Mouse (Mus musculus) c-Kit-negative CD71-positive TER-119-positive erythroid progenitor cells, embryonic 14.5 days (primary cell): Measurements from ENCODE around the gene Serac1.

Source experiments
- DNase-seq: peaks from one replicate; pipeline ENCODE4 v3.0.0-alpha.2; 2013; ENCODE audit warnings: low read depth, low spot score

Gene Serac1

DNA sequence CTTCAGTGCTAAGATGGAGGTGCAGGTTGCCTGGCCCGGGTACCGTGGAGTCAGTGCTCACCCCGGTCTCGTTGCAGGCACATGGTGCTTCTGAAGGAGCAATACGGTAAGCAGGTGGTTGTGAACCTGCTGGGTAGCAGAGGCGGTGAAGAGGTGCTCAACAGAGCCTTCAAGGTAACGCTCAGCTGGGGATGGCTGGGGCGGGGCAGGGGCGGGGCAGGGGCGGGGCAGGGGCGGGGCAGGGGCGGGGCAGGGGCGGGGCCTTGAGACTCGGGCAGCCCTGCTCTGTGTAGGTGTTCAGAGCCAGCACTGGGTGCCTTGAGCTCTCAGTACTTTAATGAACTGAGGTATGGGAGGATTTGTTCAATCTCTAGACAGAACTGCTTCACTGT, 74.3 kb downstream of the Serac1 start:
- no peak for DNase-seq

- DNase-seq, result no peak
Measured at GRCm38 (mm10) chr17:6003661-6004060, 75.9 kb downstream of the Serac1 start.

DNA sequence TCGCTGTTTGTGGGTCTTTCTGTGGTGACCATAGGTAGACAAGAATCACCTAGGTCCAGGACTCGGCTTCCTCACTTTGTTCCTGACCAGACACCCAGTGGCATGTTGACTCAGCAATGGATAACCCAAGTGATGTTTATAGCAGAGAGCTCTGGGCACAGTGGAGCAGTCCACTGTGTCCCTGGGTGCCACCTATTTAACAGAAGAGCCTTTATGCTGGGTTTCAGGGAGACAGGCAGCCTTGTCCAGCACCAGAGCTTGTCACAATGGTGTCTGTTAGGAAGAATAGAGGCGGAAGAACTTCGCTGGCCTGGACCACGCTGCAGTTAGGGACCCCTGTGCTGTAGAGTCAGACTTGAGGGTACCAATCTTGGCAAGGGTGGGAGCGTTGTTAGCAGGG, 77.0 kb downstream of the Serac1 start:
- DNase-seq, result no peak

GRCm38 (mm10) chr17:6001836-6002235, 77.7 kb downstream of the Serac1 start:
- no peak for DNase-seq

DNA sequence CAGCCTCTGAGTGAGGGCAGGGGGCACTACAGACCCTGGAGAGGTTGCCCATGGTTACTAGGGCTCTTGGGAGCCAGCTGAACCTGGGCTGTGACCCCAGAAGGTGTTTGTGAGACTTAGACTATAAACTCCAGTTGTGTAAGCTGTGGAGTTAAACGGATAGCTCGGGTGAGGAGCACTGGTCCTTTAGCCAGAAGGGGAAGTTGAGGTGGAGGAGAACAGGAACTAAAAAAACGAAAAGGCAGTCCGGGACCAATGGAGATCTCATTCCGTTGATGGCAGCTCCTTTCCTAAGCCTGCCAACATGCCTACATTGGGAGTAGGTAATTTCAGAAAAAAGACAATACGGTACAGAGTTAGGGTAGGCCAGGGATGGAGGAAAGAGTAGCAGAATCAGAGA, 78.2 kb downstream of the Serac1 start:
- DNase-seq, result no peak

- no peak for DNase-seq
Measured at GRCm38 (mm10) chr17:6000864-6001319, 78.6 kb downstream of the Serac1 start.

GRCm38 (mm10) chr17:5999039-5999543, 80.5 kb downstream of the Serac1 start:
- no peak for DNase-seq

GRCm38 (mm10) chr17:5998235-5998500, 81.4 kb downstream of the Serac1 start:
- DNase-seq, result no peak

DNA sequence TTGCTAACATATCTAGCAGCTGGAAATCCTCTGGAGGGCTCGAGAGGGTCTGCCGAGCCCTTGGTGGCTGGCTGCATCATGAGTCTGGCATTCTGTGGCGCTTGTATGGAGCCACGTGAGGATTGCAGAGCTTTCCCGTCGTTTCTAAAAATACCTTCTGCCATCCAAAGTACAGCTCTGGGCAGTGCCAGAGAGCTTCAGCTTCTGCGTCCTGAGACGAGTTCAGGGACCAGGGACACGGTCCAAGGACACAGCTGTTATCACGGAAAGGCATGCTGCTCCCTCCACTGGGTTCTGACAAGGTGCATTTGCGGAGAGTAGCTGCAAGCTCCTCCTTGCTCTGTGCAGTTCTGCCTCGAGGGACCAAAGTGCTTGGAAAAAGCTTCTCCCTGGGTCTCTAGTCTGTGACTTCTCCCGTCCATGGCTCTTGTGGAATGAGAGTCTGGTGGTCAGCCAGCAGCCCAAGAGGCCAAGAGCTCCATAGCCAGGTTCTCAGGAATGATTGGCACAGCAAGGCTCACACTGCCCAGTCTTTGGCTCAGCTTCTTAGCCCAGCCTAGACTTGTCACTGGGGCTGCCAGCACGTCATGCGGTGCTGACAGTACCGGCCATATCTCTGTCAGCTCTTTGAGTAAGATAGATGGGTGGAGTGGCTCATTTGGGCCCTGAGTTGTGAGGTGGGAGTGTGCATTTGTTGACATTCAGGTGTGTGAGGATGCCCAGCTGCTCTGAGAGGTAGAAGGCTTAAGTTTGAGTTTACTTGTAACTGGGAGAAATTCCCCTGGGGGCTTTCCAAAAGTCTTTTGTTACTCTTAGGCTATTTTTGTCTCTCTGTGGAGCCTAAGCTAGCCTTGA, 81.9 kb downstream of the Serac1 start:
- DNase-seq, result no peak

DNA sequence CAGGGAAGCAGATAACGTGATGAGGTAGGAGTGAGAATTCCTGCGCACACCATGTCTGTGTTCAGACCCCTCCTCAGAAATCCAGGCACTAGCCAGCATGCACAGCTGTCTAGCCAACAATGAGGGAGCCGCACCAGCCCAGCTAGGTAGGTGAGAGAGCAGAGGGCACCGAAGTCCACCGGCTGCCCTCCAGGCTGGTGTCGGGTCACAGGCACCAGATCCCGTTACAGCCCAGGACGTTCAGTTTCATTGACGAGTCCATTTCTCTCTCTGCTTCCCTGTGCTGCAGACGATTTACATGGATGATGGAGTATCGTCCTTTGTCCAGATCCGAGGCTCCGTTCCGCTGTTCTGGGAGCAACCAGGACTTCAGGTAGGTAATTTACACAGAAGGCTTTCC, 83.0 kb downstream of the Serac1 start:
- DNase-seq, result no peak

- no peak for DNase-seq
Measured at GRCm38 (mm10) chr17:5994606-5995005, 84.9 kb downstream of the Serac1 start.

DNA sequence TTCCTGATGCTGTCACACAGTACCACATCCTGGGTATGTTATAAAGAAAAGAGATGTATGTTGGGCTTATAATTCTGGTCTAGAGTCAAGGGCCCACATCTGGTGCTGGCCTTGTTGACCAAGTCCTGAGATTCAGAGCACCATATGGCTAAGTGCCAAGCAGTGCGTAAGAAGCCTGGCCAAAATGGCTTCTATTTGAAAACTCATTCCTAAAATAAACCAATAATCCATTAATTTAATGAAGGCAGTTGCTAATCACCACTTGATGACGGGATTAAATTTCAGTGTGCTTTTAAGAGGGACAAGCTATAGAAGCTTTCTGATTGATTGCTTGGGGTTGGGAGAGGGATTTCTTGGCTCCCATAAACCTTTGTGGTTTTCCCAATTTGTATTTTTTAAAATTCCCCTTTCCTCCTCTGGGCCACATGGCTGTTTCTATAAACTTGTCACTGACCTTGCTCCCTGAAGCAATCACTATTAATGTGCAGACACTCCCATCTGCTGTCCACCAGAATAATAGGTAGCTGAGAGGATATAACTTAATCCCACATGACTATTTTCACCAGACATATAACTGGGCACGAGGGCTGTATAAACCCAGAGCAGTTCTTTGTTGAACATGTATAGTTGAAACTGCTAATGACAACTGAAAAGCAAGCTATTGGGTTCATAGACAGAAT, 85.8 kb downstream of the Serac1 start:
- no peak for DNase-seq

DNA sequence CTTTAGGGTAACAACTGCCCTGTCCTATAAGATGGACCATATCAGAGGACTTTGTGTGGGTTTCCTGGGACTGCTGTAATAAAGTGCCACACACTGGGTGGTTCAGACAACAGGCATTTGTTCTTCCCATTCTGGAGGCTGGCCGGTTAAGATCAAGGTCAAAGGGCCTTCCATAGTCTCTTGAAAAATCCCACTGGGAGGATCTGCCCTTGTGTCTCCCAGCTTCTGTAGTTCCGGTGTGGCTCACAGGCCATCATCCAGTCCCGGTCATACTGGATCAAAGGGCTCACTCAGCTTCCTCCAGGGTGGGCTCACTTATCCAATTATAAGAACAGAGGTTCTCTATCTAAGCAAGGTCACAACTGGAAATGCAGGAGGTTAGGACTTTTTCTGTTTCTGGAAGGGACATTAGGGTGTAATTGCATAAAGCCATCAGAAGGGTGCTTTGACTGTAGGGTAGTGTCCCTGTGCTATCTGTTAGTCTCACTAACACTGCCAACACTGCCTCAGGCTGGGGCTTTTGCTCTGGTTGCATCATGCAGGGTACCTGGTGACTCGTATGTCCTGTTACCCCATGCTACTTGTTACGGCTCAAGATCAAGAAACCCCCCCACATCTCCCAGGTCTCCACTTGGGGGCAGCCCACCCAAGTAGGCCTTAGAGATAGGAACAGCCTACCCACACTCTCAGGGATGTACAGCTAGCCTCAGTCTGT, 86.5 kb downstream of the Serac1 start:
- DNase-seq, result no peak
